Mouse (Mus musculus) yolk sac, embryonic 10.5 days (tissue): ENCODE measurements around the gene Bcl2a1d.
A peak's percentile ranks its signal among the peaks of the same experiment; 100 is the strongest.
"Not testable (repeated sequence)": the region's sequence is repeated elsewhere in the genome, so short reads cannot be mapped to it uniquely, and the experiment has no call there.

Experiments
- DNase-seq: peaks from one replicate; pipeline ENCODE4 v3.0.0-alpha.2; 2017; ENCODE audit warnings: low spot score

The Bcl2a1d gene

DNA sequence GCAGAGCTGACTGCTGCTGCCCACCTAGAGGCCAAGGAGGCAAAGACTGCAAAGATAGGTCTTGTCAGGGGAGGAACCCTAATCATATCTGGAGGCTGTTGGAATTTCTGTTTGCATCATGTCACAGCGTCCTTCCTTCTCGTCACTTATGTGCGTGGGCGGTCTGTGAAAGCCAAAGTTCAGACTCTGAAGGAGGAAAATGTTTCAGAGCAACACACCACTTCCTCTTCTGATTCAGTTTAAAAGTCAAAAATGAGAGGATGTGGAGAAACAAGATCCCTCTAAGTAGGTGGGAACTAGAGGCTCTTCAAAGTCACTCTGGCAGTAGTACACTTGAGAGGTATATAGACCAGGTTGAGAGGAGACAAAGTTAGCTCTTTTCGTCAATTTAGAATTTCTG lies at the start of gene Bcl2a1d:
TSS of gene Bcl2a1d (minus strand) at position 187 of the 400 bp plus-strand sequence.
- DNase-seq: not testable (repeated sequence)

GRCm38 (mm10) chr9:88770239-88770638 lies 38.5 kb upstream of the Bcl2a1d start:
- not testable (repeated sequence) for DNase-seq

DNA sequence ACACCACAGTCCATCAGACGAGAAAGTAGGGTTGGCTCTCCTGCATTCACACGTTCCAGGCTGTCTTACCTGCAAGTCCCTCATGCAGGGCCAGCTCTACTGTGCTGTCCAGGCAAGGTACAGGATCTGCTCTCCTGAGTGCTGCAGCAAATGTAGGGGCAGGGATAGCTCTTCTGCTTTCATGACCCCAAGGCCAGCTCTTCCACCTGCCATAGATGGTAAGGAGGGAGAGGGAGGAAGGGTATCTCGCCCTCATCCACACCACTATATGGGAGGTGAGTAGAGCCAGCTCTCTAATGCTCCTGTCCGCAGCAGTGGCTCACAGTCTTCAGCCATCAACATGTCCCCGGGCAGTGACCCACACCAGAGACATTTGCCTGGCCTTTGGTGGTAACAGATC lies 37.8 kb upstream of the Bcl2a1d start:
- DNase-seq: not testable (repeated sequence)

DNA sequence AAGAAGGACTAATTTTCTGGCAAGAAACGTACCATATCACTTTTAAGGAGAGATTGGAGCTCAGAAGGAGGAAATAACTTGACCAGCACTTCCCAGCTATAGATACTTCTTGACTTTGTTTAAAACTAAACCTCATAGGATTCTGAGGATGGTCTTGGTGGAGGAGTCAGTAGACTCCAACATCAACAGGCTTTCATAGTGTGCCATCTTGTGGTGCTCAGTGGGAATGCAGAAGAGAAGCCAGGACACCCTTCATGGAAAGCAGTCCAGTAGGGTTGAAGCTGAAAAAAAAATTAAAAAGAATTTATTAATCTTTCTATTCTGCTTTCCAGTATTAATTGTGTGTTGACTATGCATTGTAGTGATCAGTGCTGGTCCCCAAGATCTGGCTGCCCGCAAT lies 15.0 kb upstream of the Bcl2a1d start:
- DNase-seq: not testable (repeated sequence)

DNA sequence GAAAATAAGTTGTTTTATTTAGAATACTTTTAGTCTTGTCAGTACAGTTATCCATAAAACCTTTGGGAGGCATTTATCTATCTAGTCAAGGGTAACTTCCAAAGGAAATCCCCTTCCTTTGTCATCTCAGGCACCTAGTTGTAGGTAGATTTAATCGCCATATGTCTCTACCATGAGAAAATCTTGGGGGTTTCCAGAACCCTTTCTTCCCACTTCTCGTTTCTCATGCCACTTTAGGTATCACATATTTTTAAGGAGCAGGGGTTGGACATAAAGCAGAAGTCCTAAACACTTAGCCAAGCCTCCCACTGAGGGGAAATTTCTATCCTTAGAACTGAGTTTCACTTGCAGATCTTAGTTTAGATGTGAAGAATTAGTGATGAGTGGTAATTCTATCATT lies 14.3 kb upstream of the Bcl2a1d start:
- DNase-seq: not testable (repeated sequence)

DNA sequence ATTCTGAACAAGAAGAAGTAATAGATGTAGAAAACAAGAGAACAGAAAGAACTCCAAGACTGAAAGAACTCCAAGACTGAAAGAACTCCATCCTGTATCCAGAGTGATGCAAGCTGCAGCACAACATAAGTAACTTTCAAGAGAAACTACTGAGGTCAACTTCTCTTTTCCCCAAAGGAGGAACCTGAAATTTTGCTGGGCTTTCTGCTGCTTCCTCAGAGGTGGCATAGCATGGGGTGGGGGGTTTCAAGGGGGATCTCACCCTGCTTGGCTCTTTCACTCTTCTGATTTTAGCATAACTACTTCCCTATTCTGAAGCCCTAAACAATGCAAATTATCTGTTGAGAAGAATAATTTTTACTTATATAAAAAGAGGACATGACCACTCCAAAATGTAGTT lies 3.6 kb upstream of the Bcl2a1d start:
- DNase-seq: not testable (repeated sequence)

DNA sequence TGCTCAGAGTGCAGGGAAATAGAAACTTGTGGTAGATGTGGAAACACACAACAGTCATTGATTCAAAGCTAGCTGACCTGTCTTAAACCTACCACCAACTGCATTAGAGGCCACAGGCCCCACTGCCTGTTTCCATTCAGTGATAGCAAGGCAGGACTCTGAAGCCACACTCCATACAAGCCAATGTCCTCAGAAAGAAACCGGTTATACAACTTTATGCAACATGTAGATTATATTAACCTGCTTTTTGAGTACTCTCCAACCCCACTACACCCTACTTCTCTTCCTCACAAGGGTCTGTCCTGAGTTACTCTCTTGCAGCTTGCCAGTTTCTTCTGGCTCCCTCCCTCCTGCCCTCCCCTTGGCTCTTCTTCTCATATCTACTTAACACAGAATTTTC lies 1.5 kb upstream of the Bcl2a1d start:
- not testable (repeated sequence) for DNase-seq

DNA sequence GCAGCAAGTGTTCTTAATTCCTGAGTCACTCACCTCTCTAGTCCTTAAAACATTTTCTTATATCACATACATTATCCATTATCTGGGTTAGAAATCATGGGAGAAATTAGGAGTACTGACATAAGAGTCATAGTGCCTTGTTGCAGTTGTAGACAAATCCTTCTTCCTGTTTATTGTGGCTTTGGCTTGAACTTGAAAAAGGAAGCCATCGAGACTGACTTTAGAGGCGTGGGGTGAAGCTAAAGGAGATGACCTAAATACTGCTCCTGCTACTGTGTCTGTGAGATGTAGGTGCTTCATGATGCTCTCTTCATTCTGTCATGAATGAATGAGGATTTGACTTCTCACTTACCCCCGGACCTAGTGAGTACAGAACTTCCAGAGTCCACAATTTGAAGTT lies 620 bp upstream of the Bcl2a1d start:
- not testable (repeated sequence) for DNase-seq

DNA sequence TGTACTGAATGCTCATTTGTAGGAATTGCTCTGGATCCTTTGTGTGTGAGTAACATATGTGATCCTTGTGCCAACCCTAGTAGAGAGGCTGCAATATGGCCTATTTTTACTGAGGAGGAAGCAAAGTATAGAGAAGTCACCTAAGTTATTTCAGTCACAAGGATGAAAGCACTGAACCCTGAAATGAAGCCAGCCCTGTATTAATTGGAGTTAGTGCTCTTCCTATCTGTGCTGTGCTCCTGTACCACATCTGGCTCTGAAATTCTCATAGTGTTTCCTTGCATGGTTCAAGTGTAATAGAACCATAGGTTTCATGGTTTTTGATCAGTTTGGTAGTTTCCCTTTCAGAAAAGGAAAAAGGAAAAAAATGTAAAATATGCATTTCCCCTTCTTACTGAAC lies 3.4 kb downstream of the Bcl2a1d start:
- DNase-seq: not testable (repeated sequence)

GRCm38 (mm10) chr9:88721628-88722027 lies 10.1 kb downstream of the Bcl2a1d start:
- DNase-seq: not testable (repeated sequence)

- DNase-seq: not testable (repeated sequence)
Measured at GRCm38 (mm10) chr9:88719989-88720537, 11.7 kb downstream of the Bcl2a1d start, which contains the start of gene Mthfsl. Mthfsl (minus strand) TSS chr9:88720296.

GRCm38 (mm10) chr9:88719073-88719921 lies 12.4 kb downstream of the Bcl2a1d start:
- not testable (repeated sequence) for DNase-seq

- not testable (repeated sequence) for DNase-seq
Measured at GRCm38 (mm10) chr9:88718593-88718992, 13.1 kb downstream of the Bcl2a1d start.

DNA sequence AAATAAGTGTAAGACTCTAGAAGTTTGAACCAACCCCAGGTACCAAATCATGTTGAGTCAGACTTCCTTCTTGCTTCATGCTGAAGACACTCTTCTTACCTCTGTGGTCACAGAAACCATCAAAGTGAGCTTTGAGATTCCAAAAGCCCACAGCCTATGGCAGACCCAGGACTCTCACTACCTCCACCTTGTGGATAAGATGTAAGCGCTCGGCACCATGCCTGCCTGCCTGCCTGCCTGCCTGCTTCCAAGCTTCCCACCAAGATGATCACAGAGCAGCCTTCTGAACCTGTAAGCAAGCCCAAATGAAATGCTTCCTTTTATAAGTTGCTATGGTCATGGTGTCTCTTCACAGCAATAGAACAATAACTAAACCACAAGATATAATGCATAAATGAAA lies 13.6 kb downstream of the Bcl2a1d start:
- DNase-seq: not testable (repeated sequence)

DNA sequence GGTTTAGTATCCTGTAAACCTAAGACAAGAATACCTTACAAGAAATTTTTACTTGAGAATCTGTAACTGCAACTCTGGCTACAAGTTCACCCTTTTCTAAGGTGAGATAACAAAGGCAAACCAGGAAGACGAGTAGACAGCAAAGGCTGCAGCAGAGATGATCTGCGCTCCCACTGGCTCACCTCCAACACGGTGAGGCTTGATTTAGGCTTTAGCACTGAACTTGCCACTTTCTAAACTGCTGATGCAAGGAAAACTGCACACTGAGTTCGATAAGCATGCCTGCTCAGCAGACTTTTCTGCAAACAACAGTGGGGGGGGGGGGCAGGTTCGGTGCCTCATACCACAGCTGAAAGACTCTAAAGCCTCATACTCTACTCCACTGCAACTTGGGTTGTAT lies 17.2 kb downstream of the Bcl2a1d start:
- DNase-seq: not testable (repeated sequence)

DNA sequence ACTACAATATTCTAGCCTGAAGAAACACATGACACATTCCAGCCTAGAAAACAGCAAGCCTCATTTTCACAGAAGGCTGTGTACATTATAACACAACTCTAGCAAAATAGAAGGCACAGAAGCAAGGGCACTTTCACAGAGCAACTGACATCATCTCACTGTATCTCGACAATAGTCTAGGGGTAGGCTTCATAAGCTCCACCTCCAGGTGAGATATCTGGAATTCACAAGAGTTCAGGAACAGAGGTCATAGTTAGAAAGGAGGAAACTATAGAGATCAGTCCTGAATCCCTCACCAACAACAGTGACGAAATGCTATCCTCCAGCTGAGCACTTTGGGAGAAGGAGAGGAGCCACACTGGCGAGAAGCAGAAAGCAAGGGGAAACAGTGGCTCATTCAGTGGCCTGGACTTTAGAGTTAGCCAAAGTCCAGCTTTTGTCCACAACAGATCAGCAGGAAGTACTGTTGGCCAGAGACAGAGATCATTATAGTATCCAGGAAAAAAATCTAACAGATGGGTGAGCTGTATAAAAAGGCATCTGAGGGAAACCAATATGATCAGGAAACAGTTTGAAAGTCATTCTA lies 19.5 kb downstream of the Bcl2a1d start:
- DNase-seq: peak; percentile 17

DNA sequence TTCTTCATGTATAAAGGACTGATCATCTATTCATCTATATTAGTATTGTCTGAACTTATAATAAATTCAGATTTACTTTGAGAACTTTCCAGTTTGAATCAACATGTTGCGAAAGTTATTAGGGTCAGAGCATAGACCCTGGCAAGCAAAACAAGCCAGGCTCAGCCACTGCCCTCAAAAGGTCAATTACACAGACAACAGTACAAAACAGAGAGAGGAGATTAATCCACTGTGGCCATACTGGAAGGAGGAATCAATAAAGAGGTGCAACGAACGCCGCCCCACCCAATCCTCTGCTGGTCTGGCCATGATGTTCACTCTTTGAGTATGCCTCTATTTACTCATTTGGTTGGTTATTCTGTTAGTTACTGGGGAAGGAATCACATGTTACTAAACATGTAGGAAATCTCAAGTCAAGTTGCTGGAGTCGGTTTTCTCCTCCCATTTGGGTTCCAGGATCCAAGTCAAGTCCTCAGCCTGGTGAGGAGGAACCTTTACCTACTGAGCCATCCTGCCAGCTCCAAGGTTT lies 20.7 kb downstream of the Bcl2a1d start:
- not testable (repeated sequence) for DNase-seq

- DNase-seq: not testable (repeated sequence)
Measured at GRCm38 (mm10) chr9:88710439-88710838, 21.3 kb downstream of the Bcl2a1d start.

GRCm38 (mm10) chr9:88709794-88710193 lies 21.9 kb downstream of the Bcl2a1d start:
- not testable (repeated sequence) for DNase-seq

DNA sequence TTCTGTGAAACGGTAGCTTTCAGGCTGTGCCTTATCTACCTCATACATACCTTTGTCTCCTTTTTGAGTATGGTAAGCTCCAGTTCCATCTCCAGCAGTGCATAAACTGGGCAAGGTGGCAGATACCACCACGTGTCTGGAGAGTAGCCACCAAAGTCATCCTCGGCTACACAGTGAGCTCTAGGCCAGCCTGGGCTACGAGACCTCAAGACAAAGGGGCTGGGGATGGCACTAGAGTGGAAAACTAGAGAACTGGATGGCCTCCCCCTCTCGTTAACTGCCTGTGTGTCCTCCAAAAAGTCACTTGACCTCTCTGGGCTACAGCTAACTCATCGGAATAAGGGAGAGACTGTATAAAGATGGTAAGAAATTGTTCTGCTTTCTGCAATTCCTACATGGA lies 22.4 kb downstream of the Bcl2a1d start:
- no peak for DNase-seq

DNA sequence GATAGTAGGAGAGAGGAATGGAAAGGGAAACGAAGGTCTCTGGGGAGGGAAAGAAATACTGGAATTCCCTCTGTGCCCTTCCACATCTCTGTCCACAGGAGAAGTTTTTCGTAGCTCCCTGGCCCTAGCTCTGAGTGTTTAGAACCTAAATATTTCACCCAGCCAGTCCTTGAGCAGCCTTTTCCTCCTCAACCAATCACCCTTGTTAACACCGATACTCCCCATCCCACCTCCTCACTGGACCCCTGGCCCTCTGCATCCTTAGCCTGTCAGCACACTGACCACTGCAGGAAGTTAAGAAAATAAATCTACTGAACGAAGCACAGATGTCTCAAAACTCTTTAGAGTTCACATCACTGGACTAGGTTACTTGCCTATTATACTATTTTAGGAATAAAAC lies 25.0 kb downstream of the Bcl2a1d start:
- DNase-seq: no peak

DNA sequence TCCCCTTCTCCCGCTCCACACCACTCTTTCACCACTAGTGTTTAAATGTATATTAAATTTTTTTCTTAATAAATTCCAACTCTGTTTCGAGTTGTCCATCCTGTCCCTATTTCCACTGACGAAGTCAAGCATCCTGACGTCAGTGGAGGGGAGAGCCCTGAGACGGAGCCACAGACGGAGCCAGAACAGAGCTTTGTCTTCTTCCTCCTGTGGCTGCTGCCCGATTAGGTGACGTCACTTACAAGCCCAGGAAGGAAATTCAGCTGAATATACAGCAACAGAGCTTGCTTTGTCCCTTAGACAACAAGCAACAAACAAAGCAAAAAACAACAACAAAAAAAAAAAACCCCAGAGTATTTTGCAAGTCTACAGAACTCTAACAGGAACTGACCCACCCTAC lies 26.6 kb downstream of the Bcl2a1d start:
- not testable (repeated sequence) for DNase-seq

DNA sequence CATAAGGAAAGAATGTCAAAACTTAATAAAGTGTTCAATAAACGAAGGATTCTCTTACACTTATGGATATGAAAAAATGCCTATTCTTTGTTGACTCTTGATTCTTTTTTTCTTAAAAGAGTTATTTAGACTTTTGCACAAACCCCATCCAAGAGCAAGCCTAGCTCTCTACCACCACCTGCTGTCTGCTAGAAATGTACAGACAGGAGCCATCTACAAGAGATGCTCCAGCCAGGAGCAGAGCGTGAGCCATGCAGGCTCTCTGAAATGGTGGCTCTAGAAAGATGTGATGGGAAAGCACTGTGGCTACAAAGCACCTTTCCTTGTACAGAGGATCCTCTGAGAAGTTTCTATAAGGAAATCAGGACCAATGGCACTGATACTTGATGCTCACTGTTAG lies 33.0 kb downstream of the Bcl2a1d start:
- not testable (repeated sequence) for DNase-seq
